ENCODE assay signal across 10 mouse cellular contexts in genomic region chr8:83575561-83576515, GRCm38 (mm10). TPM values are rescaled to one million over a fixed set of nuclear protein-coding genes. Genes with fewer than 3 reads are reported as not detected.
A peak's percentile ranks its signal among the peaks of the same experiment; 100 is the strongest.
DNase-seq lines count a peak whose midpoint lies in the region; ATAC-seq and TF ChIP-seq lines count a peak whose summit lies in the region.
"Had no signal": no experiment of that assay in that cellular context is flagged by ENCODE, and none has a peak within 500 bp of the region (broad histone marks: within the 10 kb centered on the region; RNA-seq: fewer than 3 reads in every experiment).

No protein-coding gene starts in this region.

- peak overlapping the region; percentile 41 for H3K4me2 ChIP-seq in lung, embryonic 15.5 days
- no peak overlapping the region for H3K4me2 ChIP-seq in lung, postnatal 0 days (replicated peaks; ENCODE audit: low read depth, low read length)
- peak overlapping the region; percentile 52 for H3K4me2 ChIP-seq in heart, embryonic 14.5 days (ENCODE audit: low read length)
- H3K4me2 ChIP-seq in neural tube, embryonic 13.5 days: no peak overlapping the region
- H3K4me2 ChIP-seq: neural tube, embryonic 12.5 days had no signal

- H3K27me3 ChIP-seq in lung, embryonic 15.5 days: no peaks in the 10 kb centered on the region
- H3K27me3 ChIP-seq in lung, postnatal 0 days (replicated peaks; ENCODE audit: insufficient read depth, low read length): no peaks in the 10 kb centered on the region
- no peaks in the 10 kb centered on the region for H3K27me3 ChIP-seq in heart, embryonic 14.5 days (ENCODE audit: control insufficient read depth, insufficient read depth, low read length)
- no peaks in the 10 kb centered on the region for H3K27me3 ChIP-seq in neural tube, embryonic 13.5 days
- H3K27me3 ChIP-seq: neural tube, embryonic 12.5 days had no signal

- H3K4me3 ChIP-seq in lung, embryonic 15.5 days: no peak overlapping the region
- H3K4me3 ChIP-seq in lung, postnatal 0 days (ENCODE audit: low read depth, low read length): no peak overlapping the region
- peak overlapping the region; percentile 9 to 21; a peak in 3 of 4 replicates for H3K4me3 ChIP-seq in heart, embryonic 14.5 days (ENCODE audit: control insufficient read depth in 1 of 2, insufficient read depth in 1 of 2, low read depth in 1 of 2, low read length in 2 of 2)
- H3K4me3 ChIP-seq in neural tube, embryonic 13.5 days: no peak overlapping the region
- H3K4me3 ChIP-seq: neural tube, embryonic 12.5 days had no signal

- 52% methylated on average over 17 of the region's 17 CpGs for WGBS in lung, embryonic 15.5 days
- WGBS in lung, postnatal 0 days: 53% methylated on average over 16 of the region's 17 CpGs
- WGBS in heart, embryonic 14.5 days: 45% methylated on average over 17 of the region's 17 CpGs
- WGBS in neural tube, embryonic 13.5 days: 80% methylated on average over 17 of the region's 17 CpGs

- peak; percentile 2 for DNase-seq in embryo, embryonic 10 days (ENCODE audit: low spot score)
- no peak for DNase-seq in embryo, embryonic 9.5 days (ENCODE audit: extremely low spot score)
- no peak for DNase-seq in lung, postnatal 0 days (ENCODE audit: low spot score)
- DNase-seq in cerebellum, postnatal 25 days: peak; percentile 40 to 42
- DNase-seq in natural killer cell, adult 2 months (ENCODE audit: low spot score in 2 of 2): no peak

- no peak for TF ChIP-seq EP300 in lung, postnatal 0 days (IDR thresholded peaks at IDR 0.05)

- H3K9ac ChIP-seq in lung, embryonic 15.5 days: peak overlapping the region; percentile 21; the same call in 1 of the 2 replicates
- no peak overlapping the region for H3K9ac ChIP-seq in lung, postnatal 0 days (replicated peaks; ENCODE audit: low read depth)
- H3K9ac ChIP-seq in heart, embryonic 14.5 days (ENCODE audit: low read length): peak overlapping the region; percentile 69
- 0 out of 2 replicates have a peak overlapping the region, but pooled peaks have one; percentile 13 for H3K9ac ChIP-seq in neural tube, embryonic 13.5 days
- H3K9ac ChIP-seq: neural tube, embryonic 12.5 days had no signal

- H3K4me1 ChIP-seq in lung, embryonic 15.5 days: peaks cover 48% of the 10 kb centered on the region
- peaks cover 12% of the 10 kb centered on the region; the same call in 1 of the 2 replicates for H3K4me1 ChIP-seq in lung, postnatal 0 days (ENCODE audit: insufficient read depth, low read depth, low read length)
- H3K4me1 ChIP-seq in heart, embryonic 14.5 days (ENCODE audit: control insufficient read depth in 2 of 2, insufficient read depth in 2 of 2, low read length in 2 of 2): peaks cover 54 to 70% of the 10 kb centered on the region in 2 experiments
- peaks cover 65% of the 10 kb centered on the region for H3K4me1 ChIP-seq in neural tube, embryonic 13.5 days (replicated peaks)

- peak; percentile 37 for ATAC-seq in lung, embryonic 15.5 days (ENCODE audit: borderline replicate concordance, extremely low read depth, low FRiP score, low TSS enrichment)
- ATAC-seq in lung, postnatal 0 days: no peak
- ATAC-seq in heart, embryonic 14.5 days (ENCODE audit: insufficient number of reproducible peaks, insufficient read depth, low FRiP score, low read depth): peak; percentile 10
- ATAC-seq in neural tube, embryonic 13.5 days (ENCODE audit: low read depth): no peak

- peak overlapping the region; percentile 96 for H3K27ac ChIP-seq in lung, embryonic 15.5 days
- no peak overlapping the region; the same call in 1 of the 2 replicates for H3K27ac ChIP-seq in lung, postnatal 0 days (ENCODE audit: low read length)
- peak overlapping the region; percentile 85 to 98 for H3K27ac ChIP-seq in heart, embryonic 14.5 days (replicated peaks in 1 of 2; ENCODE audit: control insufficient read depth in 1 of 2, insufficient read depth in 1 of 2, low read depth in 2 of 2, low read length in 2 of 2)
- H3K27ac ChIP-seq in neural tube, embryonic 13.5 days (replicated peaks): no peak overlapping the region
- H3K27ac ChIP-seq: neural tube, embryonic 12.5 days had no signal

- H3K36me3 ChIP-seq in lung, embryonic 15.5 days: peaks cover 21% of the 10 kb centered on the region
- H3K36me3 ChIP-seq in lung, postnatal 0 days (ENCODE audit: insufficient read depth, low read length): peaks cover 7% of the 10 kb centered on the region; the same call in 1 of the 2 replicates
- peaks cover 38% of the 10 kb centered on the region for H3K36me3 ChIP-seq in heart, embryonic 14.5 days (ENCODE audit: control insufficient read depth, insufficient read depth, low read length)
- H3K36me3 ChIP-seq in neural tube, embryonic 13.5 days: peaks cover 35% of the 10 kb centered on the region

- TF ChIP-seq CTCF in lung, postnatal 0 days (IDR thresholded peaks at IDR 0.05): no peak

- no peaks in the 10 kb centered on the region for H3K9me3 ChIP-seq in lung, embryonic 15.5 days
- H3K9me3 ChIP-seq in lung, postnatal 0 days (ENCODE audit: low read length): no peaks in the 10 kb centered on the region
- H3K9me3 ChIP-seq in heart, embryonic 14.5 days (ENCODE audit: control insufficient read depth, low read length): no peaks in the 10 kb centered on the region
- H3K9me3 ChIP-seq in neural tube, embryonic 13.5 days: no peaks in the 10 kb centered on the region
- H3K9me3 ChIP-seq: neural tube, embryonic 12.5 days had no signal

RNA-seq across cellular contexts. Expression of gene Ndufb7, which starts 9.4 kb away (rescaled TPM):
- 316 and 363 TPM in 2 replicates for polyA plus RNA-seq in lung, embryonic 15.5 days (2015; fragmentation: Nextera tagmentation; extraction: Ambion mirVana)
- 258 and 286 TPM in 2 replicates for polyA plus RNA-seq in lung, postnatal 0 days (2015; fragmentation: Nextera tagmentation; extraction: Ambion mirVana)
- polyA plus RNA-seq in heart, embryonic 14.5 days (2014; fragmentation: Nextera tagmentation; extraction: Ambion mirVana): 717 and 718 TPM in 2 replicates
- polyA plus RNA-seq in neural tube, embryonic 13.5 days (2015; fragmentation: Nextera tagmentation; extraction: Ambion mirVana): 354 and 397 TPM in 2 replicates

RNA-seq across cellular contexts. Expression of gene Tecr, which starts 31.9 kb away (rescaled TPM):
- 533 and 536 TPM in 2 replicates for polyA plus RNA-seq in lung, embryonic 15.5 days (2015; fragmentation: Nextera tagmentation; extraction: Ambion mirVana)
- 273 and 293 TPM in 2 replicates for polyA plus RNA-seq in lung, postnatal 0 days (2015; fragmentation: Nextera tagmentation; extraction: Ambion mirVana)
- 461 and 507 TPM in 2 replicates for polyA plus RNA-seq in heart, embryonic 14.5 days (2014; fragmentation: Nextera tagmentation; extraction: Ambion mirVana)
- 1,063 and 1,130 TPM in 2 replicates for polyA plus RNA-seq in neural tube, embryonic 13.5 days (2015; fragmentation: Nextera tagmentation; extraction: Ambion mirVana)

RNA-seq across cellular contexts. Expression of gene Dnajb1, which starts 32.2 kb away (rescaled TPM):
- 63.8 and 67.4 TPM in 2 replicates for polyA plus RNA-seq in lung, embryonic 15.5 days (2015; fragmentation: Nextera tagmentation; extraction: Ambion mirVana)
- polyA plus RNA-seq in lung, postnatal 0 days (2015; fragmentation: Nextera tagmentation; extraction: Ambion mirVana): 34.3 and 43.6 TPM in 2 replicates
- 37.0 and 38.2 TPM in 2 replicates for polyA plus RNA-seq in heart, embryonic 14.5 days (2014; fragmentation: Nextera tagmentation; extraction: Ambion mirVana)
- polyA plus RNA-seq in neural tube, embryonic 13.5 days (2015; fragmentation: Nextera tagmentation; extraction: Ambion mirVana): 54.3 and 54.4 TPM in 2 replicates

RNA-seq across cellular contexts. Expression of gene Olfr370, which starts 40.3 kb away (rescaled TPM):
- not detected in 2 replicates for polyA plus RNA-seq in lung, embryonic 15.5 days (2015; fragmentation: Nextera tagmentation; extraction: Ambion mirVana)
- not detected in 2 replicates for polyA plus RNA-seq in lung, postnatal 0 days (2015; fragmentation: Nextera tagmentation; extraction: Ambion mirVana)
- not detected in 2 replicates for polyA plus RNA-seq in heart, embryonic 14.5 days (2014; fragmentation: Nextera tagmentation; extraction: Ambion mirVana)
- polyA plus RNA-seq in neural tube, embryonic 13.5 days (2015; fragmentation: Nextera tagmentation; extraction: Ambion mirVana): 0.04 TPM in 1 of 2 replicates, not detected in the other
- polyA plus RNA-seq: C2C12; neural tube, embryonic 12.5 days had no signal

Comparison
In these comparisons a context has a peak if more than half of its experiments do, and no peak if none do; other contexts are left out.
1. DNase-seq: peak in embryo, embryonic 10 days (single experiment) and cerebellum, postnatal 25 days (2 of 2); none in embryo, embryonic 9.5 days (single experiment), lung, postnatal 0 days (single experiment) and natural killer cell, adult 2 months (0 of 2).
2. ATAC-seq: peak in lung, embryonic 15.5 days (single experiment) and heart, embryonic 14.5 days (single experiment); none in lung, postnatal 0 days (single experiment) and neural tube, embryonic 13.5 days (single experiment).
3. H3K27ac ChIP-seq: peak in lung, embryonic 15.5 days (single experiment) and heart, embryonic 14.5 days (2 of 2); none in lung, postnatal 0 days (single experiment) and neural tube, embryonic 13.5 days (single experiment).
4. H3K4me2 ChIP-seq: peak in lung, embryonic 15.5 days (single experiment) and heart, embryonic 14.5 days (single experiment); none in lung, postnatal 0 days (single experiment) and neural tube, embryonic 13.5 days (single experiment).
5. H3K4me3 ChIP-seq: peak in heart, embryonic 14.5 days (2 of 2); none in lung, embryonic 15.5 days (single experiment), lung, postnatal 0 days (single experiment) and neural tube, embryonic 13.5 days (single experiment).